Mouse (Mus musculus) right cerebral cortex, postnatal 10 days (tissue): ENCODE measurements at regions not wholly inside any gene's neighbourhood (a gene's known extent, or its start where the extent isn't known, plus 50 kb on each side); places are given as distances from the start of the nearest gene placed in this dataset.
A peak's percentile ranks its signal among the peaks of the same experiment; 100 is the strongest.

Experiments
- DNase-seq, 2 experiments: peaks; one replicate each; pipeline ENCODE4 v3.0.0; 2021; ENCODE audit warnings: low spot score in 2 of 2

DNA sequence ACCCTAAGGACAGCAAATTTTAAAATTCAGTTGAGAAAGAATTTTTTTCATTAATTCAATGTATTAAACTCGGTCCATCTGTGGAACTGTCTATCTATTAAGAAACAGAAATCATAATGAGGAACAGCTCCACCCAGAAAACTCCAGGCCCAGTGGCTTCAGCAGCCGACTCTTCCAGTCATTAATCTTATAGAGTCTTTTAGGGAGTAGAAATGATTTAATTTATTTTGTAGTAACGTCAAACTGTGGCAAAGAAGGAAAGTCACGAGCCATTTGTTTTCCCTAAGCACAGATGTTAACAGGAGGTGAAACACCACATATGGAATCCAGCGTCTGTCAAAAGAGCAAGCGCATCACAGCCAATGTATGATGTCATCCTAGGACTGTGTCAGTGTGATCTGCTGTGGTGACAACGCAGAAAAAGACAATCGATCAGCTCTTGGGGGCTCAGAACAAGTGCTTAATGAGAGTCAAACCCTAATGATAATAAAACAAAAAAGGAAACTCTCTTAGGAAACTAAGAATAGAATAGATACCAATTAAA is 119.9 kb upstream of the Irf2bp2 start:
- no peak for DNase-seq

DNA sequence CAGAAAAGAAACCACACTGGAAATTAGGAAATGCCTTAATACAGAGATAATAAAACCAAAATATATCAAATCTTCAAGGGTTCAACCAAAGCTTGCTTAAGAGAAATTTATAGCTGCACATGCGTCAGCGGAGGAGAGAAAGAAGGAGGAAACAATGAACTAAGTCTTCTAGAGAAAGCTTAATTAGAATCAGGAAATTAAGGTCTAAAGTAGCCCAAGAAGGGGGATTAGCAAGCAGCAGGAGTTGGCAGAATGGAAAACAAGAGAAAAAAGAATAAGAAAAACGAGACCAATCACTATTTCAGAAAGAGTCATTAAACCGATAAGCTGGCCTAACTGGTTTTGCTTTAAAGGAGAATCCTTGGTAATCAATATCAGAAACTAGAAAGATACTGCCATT is 119.4 kb upstream of the Irf2bp2 start:
- DNase-seq, result no peak

DNA sequence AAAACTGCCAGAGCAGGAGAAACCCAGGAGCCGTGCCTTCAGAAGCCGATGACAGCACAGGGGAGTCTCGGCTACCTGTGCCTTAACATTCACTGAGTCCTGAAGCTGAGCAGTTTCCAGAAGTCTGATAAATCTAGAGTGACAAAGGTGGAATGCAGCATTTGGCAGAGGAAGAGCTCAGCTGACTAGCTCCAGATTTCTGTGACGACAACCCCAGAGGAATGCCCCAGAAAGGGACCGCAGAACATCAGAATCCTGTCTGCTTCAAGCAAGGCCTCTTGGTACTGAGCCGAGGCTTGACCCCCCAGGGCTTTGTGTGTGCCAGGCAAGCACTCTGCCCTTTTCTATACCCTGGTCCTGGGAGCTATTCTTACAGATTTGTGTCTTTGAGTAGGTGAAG is 119.0 kb upstream of the Irf2bp2 start:
- DNase-seq, result no peak

DNA sequence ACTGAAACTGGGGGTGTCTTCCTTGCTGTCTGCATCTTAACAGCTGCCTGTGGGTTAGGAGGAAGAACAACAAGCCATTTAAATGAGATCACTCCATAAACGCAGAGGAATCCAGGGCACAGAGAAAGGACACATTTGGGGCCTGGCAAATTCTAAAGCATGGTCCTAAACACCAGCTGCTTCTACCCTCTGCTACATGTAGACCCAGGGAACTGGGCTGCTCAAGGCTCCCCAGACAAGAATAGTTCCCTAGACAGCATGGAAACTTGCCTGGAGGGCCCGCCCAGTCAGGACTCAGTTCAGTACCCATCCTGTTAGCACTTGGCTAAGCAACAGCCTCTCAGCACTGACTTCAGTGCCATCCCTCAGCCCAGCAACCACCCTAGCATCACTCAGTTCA is 115.2 kb upstream of the Irf2bp2 start:
- peak in 1 of 2 experiments; percentile 48 for DNase-seq

DNA sequence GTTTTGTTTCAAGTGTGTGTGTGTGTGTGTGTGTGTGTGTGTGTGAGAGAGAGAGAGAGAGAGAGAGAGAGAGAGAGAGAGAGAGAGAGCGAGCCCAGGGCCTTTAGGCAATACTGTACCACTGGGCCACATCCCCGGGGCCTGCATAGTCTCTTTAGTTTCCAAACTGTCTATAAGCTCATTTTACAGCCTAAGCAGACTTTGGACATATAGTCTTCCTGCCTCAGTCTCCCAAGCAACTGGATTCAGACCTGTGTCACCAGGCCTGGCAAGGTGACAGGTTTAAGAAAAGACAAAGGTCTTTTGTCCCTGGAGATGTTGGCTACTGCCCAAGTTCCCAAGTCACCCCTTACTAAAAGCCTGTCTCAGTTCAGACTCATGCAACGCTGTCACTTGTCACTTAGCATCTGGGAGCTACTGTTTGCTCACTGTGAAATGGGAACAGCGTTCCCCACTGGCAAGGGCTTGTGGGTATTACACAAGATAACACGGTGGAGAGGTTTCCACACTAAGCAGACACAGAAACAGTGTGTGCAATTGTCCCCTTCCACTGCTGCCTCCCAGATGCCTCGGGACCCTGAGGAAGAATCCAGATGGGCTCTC is 113.6 kb upstream of the Irf2bp2 start:
- peak in 1 of 2 experiments; percentile 39 for DNase-seq

DNA sequence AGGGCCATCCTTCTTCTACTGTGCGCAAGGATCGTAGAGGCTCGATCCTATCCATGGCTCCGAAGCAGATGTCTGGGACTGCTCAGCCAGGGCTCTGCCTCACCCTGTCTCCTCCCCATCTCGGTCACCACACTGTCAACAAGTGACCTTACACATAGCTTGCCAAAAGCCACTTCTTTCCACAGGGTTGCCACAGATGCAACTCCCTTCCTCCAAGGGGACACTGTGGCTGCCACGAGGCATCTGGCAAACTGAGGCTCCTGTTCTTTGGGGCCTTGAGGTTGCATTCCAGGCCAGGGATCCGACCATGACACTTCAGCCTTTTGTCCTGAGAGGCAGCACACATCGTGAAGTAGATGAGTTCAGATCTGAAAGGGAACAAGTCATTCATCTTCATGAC is 112.5 kb upstream of the Irf2bp2 start:
- DNase-seq, result no peak

DNA sequence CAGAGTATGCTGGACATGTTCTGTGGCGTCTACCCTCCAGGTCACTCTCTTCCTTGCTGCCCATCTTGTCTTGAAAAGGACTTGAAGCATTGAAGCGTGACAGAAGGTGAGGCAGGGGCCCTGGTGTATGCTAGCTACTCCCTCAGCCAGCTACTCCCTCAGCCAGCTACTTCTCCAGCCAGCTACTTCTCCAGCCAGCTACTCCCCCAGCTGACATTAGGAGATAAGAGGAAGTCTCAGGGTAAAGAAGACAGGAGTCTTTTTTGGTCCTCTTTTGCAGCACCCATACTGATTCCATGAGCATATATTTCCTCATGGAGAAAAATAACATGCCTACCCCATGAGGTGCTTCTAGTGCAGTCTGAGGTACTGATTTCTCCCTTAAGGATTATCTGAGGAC is 111.6 kb upstream of the Irf2bp2 start:
- DNase-seq, result no peak

DNA sequence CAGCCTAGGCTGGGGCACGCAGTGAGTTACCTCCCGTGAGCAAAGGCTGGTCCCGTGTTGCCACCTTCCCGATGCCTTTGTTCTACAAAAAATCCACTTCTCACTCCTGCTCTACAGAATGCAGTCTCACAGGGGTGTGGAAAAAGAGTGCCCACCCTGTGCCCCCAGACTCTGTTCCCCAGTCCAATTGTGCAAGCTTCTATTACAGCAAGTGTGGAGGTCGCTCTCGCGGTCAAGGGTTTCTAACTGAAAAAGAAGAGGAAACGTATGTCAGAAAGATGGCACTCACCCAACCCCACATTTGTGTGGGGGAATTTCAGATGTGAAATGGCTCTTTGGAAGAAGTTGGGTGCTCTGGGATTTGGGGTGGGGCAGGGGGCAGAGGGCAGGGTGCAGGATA is 110.9 kb upstream of the Irf2bp2 start:
- no peak for DNase-seq

DNA sequence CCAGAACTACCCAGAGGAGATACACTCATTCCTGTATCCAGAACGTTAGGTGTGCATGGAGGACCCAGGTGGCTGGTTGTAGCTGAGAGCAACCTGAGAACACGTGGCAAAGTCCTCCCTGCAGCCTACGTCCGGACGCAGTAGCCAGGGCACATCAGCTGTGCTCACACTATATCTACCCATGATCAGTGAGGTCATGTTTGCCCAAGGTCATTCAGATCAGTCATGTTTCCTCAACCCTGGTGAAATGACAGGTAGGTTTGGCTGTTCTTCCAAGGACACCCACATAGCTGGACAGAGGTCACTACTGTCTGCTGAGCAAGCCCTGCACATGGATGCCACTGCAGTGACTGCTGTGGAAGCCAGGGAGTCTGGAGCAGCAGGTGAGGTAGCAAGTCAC is 109.8 kb upstream of the Irf2bp2 start:
- DNase-seq, result no peak

DNA sequence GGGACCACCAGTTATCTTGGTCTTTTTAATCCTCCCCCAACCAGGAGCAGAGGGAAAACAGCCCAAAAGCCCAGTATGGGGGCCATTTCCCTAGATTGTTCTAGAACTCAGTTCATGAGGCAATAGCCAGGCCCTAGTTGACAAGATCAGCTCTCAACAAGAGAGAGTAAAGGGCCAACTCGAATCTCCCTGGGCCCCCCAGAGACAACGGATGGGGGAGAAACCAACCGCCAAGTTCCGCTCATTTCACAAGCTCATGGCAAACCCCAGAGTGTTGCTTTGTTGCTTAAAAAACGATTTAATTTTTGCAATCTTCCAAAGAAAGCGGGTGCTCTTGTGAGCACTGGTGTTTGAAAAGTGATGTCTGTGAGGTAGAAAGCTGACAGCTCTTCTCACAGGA is 108.5 kb upstream of the Irf2bp2 start:
- no peak for DNase-seq

DNA sequence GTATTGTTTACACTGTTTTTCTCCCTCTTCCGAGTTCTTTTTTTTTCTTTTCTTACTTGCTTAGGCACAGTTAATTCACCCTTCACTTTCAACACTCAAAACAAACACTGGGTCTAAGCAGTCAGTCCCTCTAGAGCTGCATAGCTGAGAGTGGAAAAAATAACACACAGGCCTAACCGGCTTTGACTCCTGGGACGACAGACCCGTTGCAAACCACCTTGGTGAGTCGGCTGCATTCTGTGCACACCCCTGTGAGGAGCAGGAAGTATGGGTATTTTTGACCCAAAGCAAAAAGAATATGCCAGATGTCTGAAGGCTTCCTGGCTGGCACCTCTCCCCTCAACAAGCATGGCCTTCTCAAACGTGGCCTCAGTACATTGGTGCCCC is 105.6 kb upstream of the Irf2bp2 start:
- DNase-seq, result no peak

DNA sequence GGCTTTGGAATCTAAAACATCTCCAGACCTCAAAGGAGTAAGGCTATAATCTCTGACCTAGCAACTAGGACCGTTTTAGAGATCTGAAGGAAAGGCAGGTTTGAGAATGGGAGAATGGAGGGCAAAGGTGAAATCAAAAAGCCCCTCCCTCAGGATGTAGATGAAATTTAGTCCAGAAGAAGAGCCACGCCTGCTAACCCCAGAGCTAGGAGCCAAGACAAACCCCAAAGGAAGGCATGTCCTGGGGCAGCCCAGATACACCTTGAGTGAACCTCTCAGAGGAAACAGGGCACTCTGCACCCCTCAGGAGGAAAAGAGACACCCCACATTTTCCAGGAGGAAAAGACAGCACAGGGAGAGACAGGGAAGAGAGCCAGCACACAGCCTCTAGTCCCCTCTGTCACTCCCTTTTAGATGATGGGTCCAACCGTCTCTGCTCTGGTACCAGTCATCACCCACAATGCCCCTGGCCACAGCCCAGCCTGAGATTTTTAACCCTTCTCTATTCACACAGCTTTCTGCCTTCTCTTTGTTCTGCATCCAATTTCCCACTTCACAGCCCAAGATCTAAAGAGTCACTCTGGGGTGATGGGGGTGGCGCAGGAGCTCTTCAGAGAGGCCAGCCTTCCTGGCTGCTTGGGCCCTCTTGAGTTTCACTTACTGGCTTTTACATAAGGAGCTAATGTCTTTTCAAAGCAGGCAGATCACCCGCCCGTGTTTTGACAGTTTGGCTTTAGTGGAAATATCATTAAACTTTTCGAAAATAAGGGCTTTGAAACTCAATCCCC is 105.0 kb upstream of the Irf2bp2 start:
- DNase-seq, result no peak

DNA sequence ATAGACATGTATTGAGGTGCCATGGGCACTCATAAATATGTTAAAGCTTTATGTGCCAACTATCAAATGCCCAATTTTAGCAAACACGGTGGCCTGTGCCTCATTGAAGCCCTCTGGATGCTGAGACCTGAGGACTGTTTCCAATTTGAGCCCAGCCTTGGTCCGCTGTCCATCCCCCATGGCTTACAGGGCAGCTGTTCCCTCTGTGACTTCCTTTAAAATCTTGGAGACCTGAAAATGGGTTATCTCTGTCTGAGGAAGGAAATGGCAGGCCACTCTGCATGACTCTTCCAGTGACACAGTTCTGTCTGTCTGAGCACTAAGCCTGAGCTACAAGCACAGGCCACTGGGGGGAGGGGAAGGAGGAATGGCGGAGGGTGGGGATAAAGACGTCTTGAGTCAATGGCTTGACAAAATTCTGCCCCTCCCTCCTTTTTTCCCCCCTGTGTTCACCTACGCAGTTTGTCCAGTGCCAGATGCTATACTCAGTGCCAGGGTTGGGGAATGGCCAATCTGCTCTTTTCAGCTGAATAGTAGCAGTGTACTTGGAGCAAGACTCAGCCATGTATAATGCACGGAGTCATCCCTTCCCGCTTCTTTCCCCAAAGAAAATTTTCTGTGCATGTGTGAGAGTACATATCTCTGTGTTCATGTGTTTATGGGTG is 102.7 kb upstream of the Irf2bp2 start:
- peak in 1 of 2 experiments; percentile 36 for DNase-seq

DNA sequence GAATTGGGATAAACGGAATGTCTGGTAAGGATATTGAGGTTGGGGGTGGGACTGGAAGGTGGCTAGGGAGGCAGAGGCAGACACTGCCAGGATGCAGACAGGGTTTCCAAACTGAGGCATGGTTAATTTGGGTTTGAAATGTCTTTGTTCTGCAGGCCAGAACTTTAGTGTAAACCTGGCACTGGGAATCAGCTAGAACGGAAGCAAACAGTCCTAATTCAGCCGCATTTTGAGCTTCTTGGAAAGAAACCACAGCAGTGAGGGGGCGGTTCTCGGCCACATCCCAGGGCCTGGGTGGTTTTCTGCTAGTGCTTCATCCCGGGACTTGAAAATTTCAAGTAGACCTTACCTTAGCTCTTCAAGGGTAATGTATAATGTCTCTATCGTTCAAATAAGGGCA is 100.6 kb upstream of the Irf2bp2 start:
- DNase-seq, result peak; percentile 81 to 87

DNA sequence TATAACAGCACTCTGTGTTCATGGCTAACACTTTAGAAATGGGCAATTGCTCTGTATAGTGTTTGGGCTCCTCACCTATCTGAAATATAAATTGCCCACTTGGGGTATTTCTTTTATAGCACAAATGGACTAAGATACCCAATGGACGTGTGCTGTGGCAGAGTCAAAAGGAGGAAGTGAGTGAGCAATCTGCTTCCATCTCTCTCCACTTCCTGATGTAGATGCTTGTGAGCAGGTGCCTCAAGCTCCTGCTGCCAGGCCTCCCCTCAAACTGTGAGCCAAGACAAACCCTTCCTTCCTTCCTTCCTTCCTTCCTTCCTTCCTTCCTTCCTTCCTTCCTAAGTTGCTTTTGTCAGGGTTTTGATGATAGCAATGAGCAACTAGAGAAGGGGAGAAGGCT is 99.9 kb upstream of the Irf2bp2 start:
- DNase-seq, result no peak

DNA sequence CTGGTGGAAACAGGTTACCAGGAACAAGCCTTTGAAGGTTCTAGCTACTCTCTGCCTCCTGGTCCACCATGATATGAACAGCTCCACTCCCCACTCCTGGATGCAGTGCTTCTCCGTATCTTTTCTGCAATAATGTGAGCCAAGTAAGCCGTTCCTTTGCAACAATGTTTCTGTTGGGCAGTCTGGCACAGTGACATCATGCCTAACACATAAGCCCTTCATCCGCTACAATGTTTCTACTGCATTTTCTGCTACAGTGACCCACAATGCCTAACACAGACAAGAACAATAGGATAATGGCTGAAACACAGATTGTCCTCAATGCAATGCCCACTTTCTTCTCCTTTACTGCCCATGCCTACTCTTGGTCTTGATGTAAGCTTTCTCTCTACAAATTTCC is 98.9 kb upstream of the Irf2bp2 start:
- DNase-seq, result no peak

DNA sequence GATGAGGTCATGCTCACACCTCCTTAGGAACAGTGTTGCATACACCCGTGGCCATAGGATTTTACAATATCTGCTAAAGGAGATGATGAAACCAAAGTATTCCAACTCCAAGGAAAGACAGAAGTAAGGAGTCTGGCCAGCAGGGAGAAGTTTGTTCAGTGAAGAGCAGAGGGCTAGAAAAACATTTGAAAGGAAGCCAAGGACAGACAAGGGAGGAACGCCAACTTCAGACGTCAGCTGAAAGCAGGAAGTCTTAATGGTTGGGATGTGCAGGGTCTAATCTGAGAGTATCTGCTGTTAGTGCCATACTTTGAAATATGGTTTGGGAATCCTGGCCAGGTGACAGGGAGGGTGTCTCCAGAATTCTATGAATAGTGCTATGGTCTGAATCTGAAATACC is 98.5 kb upstream of the Irf2bp2 start:
- DNase-seq, result peak; percentile 63 to 68

DNA sequence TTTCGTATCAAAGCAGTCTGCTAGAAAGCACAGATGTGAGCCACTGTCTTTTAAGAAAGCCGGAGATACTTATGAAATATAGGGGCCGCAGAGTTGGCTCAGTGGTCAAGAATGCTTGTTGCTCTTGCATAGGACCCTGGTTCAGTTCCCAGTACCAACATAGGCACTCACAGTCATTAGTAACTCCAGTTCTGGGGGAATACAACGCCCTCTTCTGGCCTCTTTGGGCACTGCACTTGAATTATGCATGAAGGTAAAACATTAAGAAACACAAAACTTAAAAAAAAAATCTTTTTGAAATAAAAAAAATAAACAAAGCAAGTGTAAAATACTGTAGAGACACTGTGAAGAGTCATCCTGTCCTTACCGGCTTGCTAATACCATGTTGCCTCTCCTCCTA is 94.7 kb upstream of the Irf2bp2 start:
- no peak for DNase-seq

DNA sequence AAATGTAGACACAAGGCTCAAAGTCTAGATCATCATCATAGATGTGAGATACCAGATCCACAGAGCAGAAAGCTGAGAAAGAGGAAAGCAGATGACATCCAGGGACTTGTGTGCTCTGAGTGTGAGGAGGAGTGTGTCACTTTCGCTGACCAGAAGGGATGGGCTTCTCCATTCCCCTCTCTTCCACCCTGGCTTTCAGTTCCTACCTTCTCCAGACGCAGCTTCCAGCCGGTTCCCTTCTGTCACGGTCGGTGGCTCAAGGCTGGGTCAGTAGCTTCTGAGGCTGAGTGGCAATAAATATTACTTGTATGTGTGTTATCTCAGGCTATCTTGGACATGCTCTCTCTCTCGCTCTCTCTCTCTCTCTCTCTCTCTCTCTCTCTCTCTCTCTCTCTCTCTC is 94.2 kb upstream of the Irf2bp2 start:
- no peak for DNase-seq

DNA sequence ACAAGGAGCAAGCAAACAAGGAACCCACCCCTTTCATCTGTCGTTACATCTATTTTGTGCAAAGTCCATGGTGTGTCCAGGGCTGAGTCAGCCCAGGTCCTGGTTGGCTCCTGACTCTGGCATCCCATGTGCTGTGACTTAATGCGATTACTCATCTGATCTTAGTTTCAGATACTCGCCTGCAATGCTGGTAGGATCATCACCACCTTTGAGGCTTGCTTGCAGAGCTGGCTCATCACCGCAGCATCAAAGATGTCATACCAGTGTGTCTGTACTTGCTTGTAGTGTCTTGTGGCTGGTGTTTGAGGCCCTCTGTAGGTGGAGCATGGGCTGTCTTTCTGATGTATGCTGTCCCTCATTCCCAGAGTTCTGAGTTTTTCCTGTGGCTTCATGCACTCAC is 93.0 kb upstream of the Irf2bp2 start:
- DNase-seq, result no peak

DNA sequence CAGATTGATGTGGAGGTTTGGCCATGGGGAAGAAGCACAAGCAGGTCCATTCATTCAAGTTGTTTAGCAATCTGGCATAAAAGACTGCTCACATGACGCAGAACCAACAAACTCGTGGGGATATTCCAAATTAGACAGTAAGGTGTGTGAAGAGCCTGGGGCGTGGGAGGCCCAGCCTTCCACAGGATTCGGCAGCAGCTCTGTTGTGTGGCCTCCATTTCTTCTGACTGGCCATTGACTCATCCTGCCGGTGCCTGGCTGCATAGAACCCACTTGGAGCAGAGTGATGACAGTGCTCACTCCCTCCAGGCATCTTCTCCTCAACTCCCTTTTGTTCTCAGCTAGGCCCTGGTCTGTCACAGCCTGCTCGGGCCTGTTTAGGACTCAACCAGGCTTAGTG is 91.6 kb upstream of the Irf2bp2 start:
- DNase-seq, result no peak

DNA sequence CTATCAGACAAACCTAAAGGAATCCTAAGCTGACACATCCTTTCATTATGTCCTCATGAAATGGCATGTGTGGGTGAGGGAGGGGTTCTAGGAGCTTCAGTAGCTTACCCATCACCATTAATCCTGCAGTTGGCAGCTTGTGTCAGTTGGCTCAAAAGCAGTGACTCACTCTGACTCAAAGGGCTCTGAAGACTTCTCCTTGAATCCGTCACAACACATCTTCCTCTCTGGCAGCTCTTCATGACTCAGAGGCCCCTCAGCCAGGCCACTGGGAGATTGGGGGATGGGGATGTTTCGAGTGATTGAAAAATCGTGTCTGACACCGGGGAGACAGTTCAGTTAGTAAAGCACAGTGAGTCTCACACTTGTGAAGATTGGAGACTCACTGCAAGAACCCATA is 90.2 kb upstream of the Irf2bp2 start:
- peak in 1 of 2 experiments; percentile 43 for DNase-seq

DNA sequence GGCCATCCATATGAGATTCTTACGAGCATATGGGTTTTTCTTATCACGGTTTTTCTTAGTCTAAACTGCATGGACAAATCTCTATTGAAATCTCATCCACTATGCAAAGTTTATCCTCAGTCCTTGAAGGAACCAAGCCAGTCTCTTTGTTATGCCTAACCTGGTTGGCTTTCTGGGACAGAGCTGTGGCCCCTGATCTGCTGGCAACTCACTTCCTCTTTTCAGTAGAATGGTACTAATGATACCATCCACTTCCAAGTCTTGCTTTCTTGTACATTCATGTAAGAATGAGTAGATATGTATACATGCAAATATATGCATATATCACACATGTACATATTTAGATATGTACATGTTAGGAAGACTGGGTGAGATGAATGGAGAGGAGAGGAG is 89.8 kb upstream of the Irf2bp2 start:
- DNase-seq, result no peak
